Mouse (Mus musculus) spleen, adult 2 months (tissue): ENCODE results near the gene Nfic.

Experiments
- CTCF ChIP-seq: fragments of 200-500 bp; IDR thresholded peaks from 2 replicates; pipeline ENCODE4 v1.5.1; 2011; ENCODE audit warnings: mild to moderate bottlenecking, inconsistent platforms; ENCODE audit not compliant: insufficient read depth, insufficient read length, insufficient replicate concordance; ENCODE audit errors: extremely low read depth
- POLR2A ChIP-seq: fragments of 200-500 bp; IDR thresholded peaks from 2 replicates; pipeline ENCODE4 v1.6.1; 2011; ENCODE audit warnings: low read depth, low read length, inconsistent platforms

DNA sequence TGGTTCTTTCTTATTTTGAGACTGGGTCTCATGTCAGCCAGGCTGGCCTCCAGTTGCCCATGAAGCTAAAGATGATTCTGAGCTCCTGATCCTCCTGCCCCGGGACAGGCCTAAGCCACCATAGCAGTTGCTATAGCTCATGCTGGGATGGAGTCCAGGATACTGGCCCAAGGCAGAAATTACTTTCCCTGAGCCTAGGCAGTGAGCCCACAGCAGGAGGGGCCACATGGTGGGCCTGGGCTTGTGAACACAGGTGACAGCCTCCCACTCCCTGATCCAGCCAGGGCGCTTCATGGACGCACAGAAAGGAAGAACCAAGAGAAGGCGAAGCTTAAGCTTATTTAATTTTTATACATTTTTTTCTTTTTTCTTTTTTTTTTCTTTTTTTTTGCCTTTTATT lies 59.6 kb downstream of the Nfic start:
- no peak for TF ChIP-seq CTCF
- no peak for TF ChIP-seq POLR2A
